Mouse (Mus musculus) ES-Bruce4 (cell line): ENCODE data around the gene Ccdc86.
A peak's percentile ranks its signal among the peaks of the same experiment; 100 is the strongest.

Experiments used
- CTCF ChIP-seq: IDR thresholded peaks from one replicate; pipeline ENCODE4 v1.8.1; 2011; ENCODE audit warnings: low read depth, low read length
- EP300 ChIP-seq: IDR thresholded peaks from 2 replicates; pipeline ENCODE4 v1.6.1; 2011; ENCODE audit warnings: low read depth, low read length; ENCODE audit not compliant: insufficient read depth
- POLR2A ChIP-seq: IDR thresholded peaks from one replicate; pipeline ENCODE4 v1.8.1; 2011; ENCODE audit warnings: low read length; ENCODE audit not compliant: insufficient read depth

DNA sequence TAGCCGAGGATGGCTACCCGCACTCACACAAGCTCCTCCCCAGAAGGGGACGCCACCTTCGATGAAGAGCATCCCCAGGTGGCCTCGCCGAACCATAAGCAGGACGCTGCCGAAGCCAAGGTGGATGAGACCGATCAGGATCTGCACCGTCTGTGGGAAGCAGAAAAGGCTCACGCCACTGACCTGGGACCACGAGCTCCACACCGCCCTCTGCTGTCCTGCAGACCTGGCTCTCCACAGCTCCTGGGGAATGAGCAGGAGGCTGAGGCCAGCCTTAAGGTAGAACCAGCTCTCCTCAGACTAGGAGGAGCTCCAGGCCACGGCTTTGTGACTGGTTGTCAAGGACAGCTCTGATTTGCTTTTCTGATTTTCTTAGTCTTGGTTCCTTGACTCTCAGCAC, 34.1 kb upstream of the Ccdc86 start:
- TF ChIP-seq EP300 (no peak), POLR2A (no peak), CTCF (peak; percentile 86)
